Mouse (Mus musculus) midbrain, embryonic 15.5 days (tissue): ENCODE results near the gene Ssr2. TPM values are rescaled to one million over a fixed set of nuclear protein-coding genes. Genes with fewer than 3 reads are reported as not detected.
A peak's percentile ranks its signal among the peaks of the same experiment; 100 is the strongest.

Experiments used
- ATAC-seq: fragments of 200-750 bp; cut with Nextera tagmentation; replicated peaks from 2 replicates; pipeline ENCODE4 v1.8.0; 2017; ENCODE audit warnings: moderate TSS enrichment
- H3K27ac ChIP-seq: fragments of 300-500 bp; sonication (generic); 2 replicates; pipeline ENCODE4 v1.5.1; 2015; ENCODE audit warnings: mild to moderate bottlenecking, inconsistent platforms
- H3K27me3 ChIP-seq: fragments of 300-500 bp; sonication (generic); replicated peaks from 2 replicates; pipeline ENCODE4 v1.6.1; 2015; ENCODE audit warnings: inconsistent platforms
- H3K36me3 ChIP-seq: fragments of 300-500 bp; sonication (generic); replicated peaks from 2 replicates; pipeline ENCODE4 v1.6.1; 2015; ENCODE audit warnings: inconsistent platforms
- H3K4me1 ChIP-seq: fragments of 300-500 bp; sonication (generic); 2 replicates; pipeline ENCODE4 v1.6.1; 2015; ENCODE audit warnings: inconsistent platforms
- H3K4me2 ChIP-seq: fragments of 300-500 bp; sonication (generic); 2 replicates; pipeline ENCODE4 v1.6.1; 2015; ENCODE audit warnings: inconsistent platforms, mild to moderate bottlenecking, moderate library complexity
- H3K4me3 ChIP-seq: fragments of 300-500 bp; sonication (generic); 2 replicates; pipeline ENCODE4 v1.5.1; 2015; ENCODE audit warnings: mild to moderate bottlenecking, inconsistent platforms
- H3K9ac ChIP-seq: fragments of 300-500 bp; sonication (generic); 2 replicates; pipeline ENCODE4 v1.6.1; 2015; ENCODE audit warnings: mild to moderate bottlenecking, inconsistent platforms
- H3K9me3 ChIP-seq: fragments of 300-500 bp; sonication (generic); 2 replicates; pipeline ENCODE4 v1.6.1; 2016; ENCODE audit warnings: inconsistent platforms
- WGBS: fragments of 180-500 bp; shearing (Covaris S2); methylation state at CpG from one replicate; pipeline ENCODE4 v1.1.7; 2015; ENCODE audit warnings: mixed read lengths; 5-methylcytosine and 5-hydroxymethylcytosine counted together
- polyA plus RNA-seq: library from polyadenylated mRNA; unstranded; fragments of >200 nt; fragmentation: Nextera tagmentation; extraction: Ambion mirVana; gene quantifications from 2 replicates; pipeline ENCODE4 v1.2.1, GENCODE M21; 2015

Ssr2 gene
- polyA plus RNA-seq, 1 experiment from 2014 or later, result 133 TPM

DNA sequence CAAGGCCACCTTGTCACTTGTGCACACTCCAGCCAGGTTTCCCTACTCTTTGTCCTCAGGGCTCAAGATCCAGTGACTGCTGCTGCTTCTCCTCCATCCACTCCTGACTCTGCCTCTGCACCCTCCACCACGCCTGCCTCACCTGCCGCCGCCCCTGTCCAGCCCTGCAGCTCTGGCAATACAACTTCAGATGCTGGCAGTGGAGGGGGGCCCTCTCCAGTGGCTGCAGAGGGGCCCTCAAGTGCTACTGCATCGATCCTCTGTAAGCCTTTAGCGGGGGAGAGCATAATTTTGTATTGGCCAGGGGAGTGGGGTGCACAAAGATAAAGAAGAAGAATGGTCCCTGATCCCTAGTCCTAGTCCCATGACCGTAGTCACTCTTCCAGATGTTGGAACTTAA lies 19.9 kb upstream of the Ssr2 start:
- Histone ChIP-seq H3K27me3 (no peaks in the 10 kb centered on the region), H3K4me2 (0 out of 2 replicates have a peak overlapping the region, but pooled peaks have one; percentile 92), H3K36me3 (peaks cover 35% of the 10 kb centered on the region), H3K27ac (no peak overlapping the region), H3K4me1 (peaks cover 28% of the 10 kb centered on the region), H3K4me3 (no peak overlapping the region), H3K9ac (no peak overlapping the region), H3K9me3 (no peaks in the 10 kb centered on the region)
- ATAC-seq, result no peak
- 97% methylated on average over 6 of the region's 6 CpGs for WGBS

- H3K27ac ChIP-seq, result no peak overlapping the region
- H3K9me3 ChIP-seq, result no peaks in the 10 kb centered on the region
- no peak overlapping the region for H3K4me3 ChIP-seq
- peaks cover 41% of the 10 kb centered on the region for H3K36me3 ChIP-seq
- no peaks in the 10 kb centered on the region for H3K27me3 ChIP-seq
- 94% methylated on average over 8 of the region's 8 CpGs for WGBS
- no peak for ATAC-seq
- no peak overlapping the region for H3K9ac ChIP-seq
- H3K4me1 ChIP-seq, result peaks cover 25% of the 10 kb centered on the region
- H3K4me2 ChIP-seq, result no peak overlapping the region
These were observed 19.1 kb upstream of the Ssr2 start for GRCm38 (mm10) chr3:88556616-88557015.

- Histone ChIP-seq H3K27ac (no peak overlapping the region), H3K27me3 (no peaks in the 10 kb centered on the region), H3K4me2 (no peak overlapping the region), H3K4me1 (peaks cover 13% of the 10 kb centered on the region), H3K9ac (no peak overlapping the region), H3K36me3 (peaks cover 55% of the 10 kb centered on the region), H3K9me3 (no peaks in the 10 kb centered on the region), H3K4me3 (no peak overlapping the region)
- WGBS, result 89% methylated on average over 9 of the region's 9 CpGs
- no peak for ATAC-seq
These were observed 16.1 kb upstream of the Ssr2 start for GRCm38 (mm10) chr3:88559596-88559995.

GRCm38 (mm10) chr3:88561989-88562388 lies 13.7 kb upstream of the Ssr2 start:
- H3K27ac ChIP-seq, result no peak overlapping the region
- WGBS, result 58% methylated on average over 4 of the region's 4 CpGs
- no peak overlapping the region for H3K4me3 ChIP-seq
- no peak overlapping the region for H3K4me2 ChIP-seq
- 0 out of 2 replicates have a peak, but pooled peaks have one; percentile 10 for ATAC-seq
- peaks cover 63% of the 10 kb centered on the region for H3K36me3 ChIP-seq
- H3K9ac ChIP-seq, result no peak overlapping the region
- H3K27me3 ChIP-seq, result no peaks in the 10 kb centered on the region
- H3K4me1 ChIP-seq, result no peaks in the 10 kb centered on the region
- no peaks in the 10 kb centered on the region for H3K9me3 ChIP-seq

DNA sequence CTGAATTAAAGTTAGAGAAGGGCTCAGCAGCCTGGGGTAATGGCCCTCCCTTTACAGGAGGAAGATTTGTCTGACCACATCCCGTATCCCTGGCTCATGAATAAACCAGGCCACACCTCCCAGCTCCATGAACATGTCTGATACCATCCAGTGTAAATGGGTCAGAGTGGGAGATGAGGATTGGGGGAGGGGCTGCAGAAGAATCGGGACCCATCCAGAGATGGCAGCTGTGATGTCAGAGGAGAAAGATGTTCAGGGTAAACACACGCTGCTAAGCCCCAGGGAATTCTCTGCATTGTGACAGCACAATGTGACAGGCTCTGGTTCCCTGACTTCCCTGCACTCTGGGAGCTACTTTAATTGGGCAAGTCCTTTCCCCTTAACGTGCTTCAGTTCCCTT lies 12.2 kb upstream of the Ssr2 start:
- Histone ChIP-seq H3K4me2 (no peak overlapping the region), H3K36me3 (peaks cover 68% of the 10 kb centered on the region), H3K9me3 (no peaks in the 10 kb centered on the region), H3K9ac (no peak overlapping the region), H3K4me3 (no peak overlapping the region), H3K27ac (no peak overlapping the region), H3K27me3 (no peaks in the 10 kb centered on the region), H3K4me1 (no peaks in the 10 kb centered on the region)
- ATAC-seq, result 0 out of 2 replicates have a peak, but pooled peaks have one; percentile 27
- WGBS, result 46% methylated on average over 4 of the region's 4 CpGs

DNA sequence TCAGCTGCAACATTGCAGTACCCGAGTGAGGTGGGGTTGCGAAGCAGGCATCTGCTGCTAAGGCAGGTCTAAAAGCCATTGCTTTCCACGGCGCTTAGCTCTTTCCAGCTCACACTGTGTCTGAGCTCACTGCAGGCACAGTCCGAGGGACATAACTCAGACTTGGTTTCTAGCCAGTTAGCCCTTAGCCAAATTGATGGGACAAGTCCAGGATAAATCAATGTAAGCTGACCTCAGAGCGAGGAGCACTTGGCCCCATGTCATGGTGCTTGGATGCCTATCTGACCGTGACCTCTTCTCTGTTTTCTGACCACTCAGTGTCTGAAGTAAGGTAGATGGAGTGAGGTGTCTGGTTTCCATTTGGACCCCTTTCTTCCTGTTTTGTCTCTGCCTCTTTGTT lies 11.7 kb upstream of the Ssr2 start:
- no peak overlapping the region for H3K9ac ChIP-seq
- H3K27ac ChIP-seq, result no peak overlapping the region
- no peaks in the 10 kb centered on the region for H3K27me3 ChIP-seq
- no peak overlapping the region for H3K4me2 ChIP-seq
- no peak overlapping the region for H3K4me3 ChIP-seq
- peaks cover 71% of the 10 kb centered on the region for H3K36me3 ChIP-seq
- H3K4me1 ChIP-seq, result no peaks in the 10 kb centered on the region
- H3K9me3 ChIP-seq, result no peaks in the 10 kb centered on the region
- WGBS, result 88% methylated on average over 7 of the region's 7 CpGs
- ATAC-seq, result no peak

DNA sequence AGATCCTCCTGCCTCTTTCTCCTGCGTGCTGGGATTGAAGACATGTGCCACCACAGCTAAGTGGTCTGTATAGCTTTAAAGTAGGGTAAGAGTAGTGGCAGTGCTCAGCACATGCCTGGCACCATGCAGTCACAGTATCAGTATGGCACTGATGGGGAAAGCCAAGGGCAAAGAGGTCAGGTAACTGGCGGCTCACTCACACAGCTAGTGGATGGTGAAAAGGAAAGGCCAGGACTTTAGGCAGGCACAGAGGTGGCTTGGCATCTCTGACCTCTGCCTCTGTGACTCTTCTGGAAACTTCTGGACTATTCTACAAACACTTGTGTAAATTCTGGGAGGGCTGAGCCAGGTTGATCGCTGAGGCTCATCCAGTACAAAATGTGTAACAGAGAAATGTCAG lies 9.6 kb upstream of the Ssr2 start:
- no peak overlapping the region for H3K9ac ChIP-seq
- peaks cover 65% of the 10 kb centered on the region for H3K36me3 ChIP-seq
- no peaks in the 10 kb centered on the region for H3K4me1 ChIP-seq
- ATAC-seq, result no peak
- H3K27me3 ChIP-seq, result no peaks in the 10 kb centered on the region
- WGBS, result 96% methylated on average over 3 of the region's 3 CpGs
- H3K27ac ChIP-seq, result no peak overlapping the region
- no peaks in the 10 kb centered on the region for H3K9me3 ChIP-seq
- no peak overlapping the region for H3K4me3 ChIP-seq
- H3K4me2 ChIP-seq, result no peak overlapping the region

DNA sequence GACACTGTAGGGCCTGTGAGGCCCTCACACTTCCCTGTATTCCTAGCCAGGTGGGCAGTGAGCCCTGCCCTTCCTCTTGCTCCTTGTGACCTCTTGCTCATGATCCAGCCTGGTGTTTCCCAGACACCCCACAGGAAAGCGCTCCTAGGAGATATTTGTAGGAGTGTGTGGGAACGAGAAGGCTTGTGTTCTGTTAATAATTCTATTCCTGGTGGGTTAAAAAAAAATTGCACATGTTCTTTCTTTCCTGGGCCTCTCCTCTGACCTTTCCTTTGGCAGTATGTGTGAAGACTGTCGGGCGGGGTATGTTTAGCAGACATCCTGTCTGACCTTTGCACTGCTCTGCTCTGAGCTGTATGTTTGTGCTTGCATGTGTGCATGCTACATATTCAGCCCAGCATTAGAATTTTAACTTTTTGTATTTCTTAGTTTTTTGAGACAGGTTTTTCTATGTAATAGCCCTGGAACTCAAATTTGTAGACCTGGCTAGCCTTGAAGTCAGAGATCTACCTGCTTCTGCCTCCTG lies 9.1 kb upstream of the Ssr2 start:
- no peak for ATAC-seq
- 87% methylated on average over 4 of the region's 4 CpGs for WGBS

GRCm38 (mm10) chr3:88567892-88568291 lies 7.8 kb upstream of the Ssr2 start:
- Histone ChIP-seq H3K9me3 (no peaks in the 10 kb centered on the region), H3K27me3 (no peaks in the 10 kb centered on the region), H3K4me1 (no peaks in the 10 kb centered on the region), H3K9ac (no peak overlapping the region), H3K4me2 (no peak overlapping the region), H3K36me3 (peaks cover 57% of the 10 kb centered on the region), H3K27ac (no peak overlapping the region), H3K4me3 (no peak overlapping the region)
- ATAC-seq, result no peak
- WGBS, result 99% methylated on average over 6 of the region's 6 CpGs

More for the DNA sequence above, 9.1 kb upstream of the Ssr2 start:
- Histone ChIP-seq H3K4me2 (no peak overlapping the region), H3K4me1 (no peaks in the 10 kb centered on the region), H3K27ac (no peak overlapping the region), H3K4me3 (no peak overlapping the region), H3K9ac (no peak overlapping the region), H3K9me3 (no peaks in the 10 kb centered on the region), H3K36me3 (peaks cover 62% of the 10 kb centered on the region), H3K27me3 (no peaks in the 10 kb centered on the region)

DNA sequence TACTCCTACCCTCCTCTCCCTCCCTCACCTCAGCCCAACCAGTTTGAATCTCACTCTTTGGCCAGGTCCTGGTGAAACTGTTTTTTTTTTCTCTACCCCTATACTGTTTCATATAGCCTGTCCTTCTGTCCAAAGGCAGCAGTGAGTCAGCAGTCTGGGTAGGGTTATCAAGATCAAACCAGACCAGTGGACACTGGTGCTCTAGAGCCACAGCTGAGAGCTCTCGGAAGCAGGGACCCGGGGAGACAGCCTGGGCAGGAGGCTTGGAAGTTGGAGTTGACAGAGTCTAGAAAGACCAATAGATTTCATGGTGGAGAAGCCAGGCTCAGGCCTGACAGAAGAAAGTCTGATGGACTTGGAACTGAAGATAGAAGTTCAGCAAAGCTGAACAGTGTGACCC lies 7.1 kb upstream of the Ssr2 start:
- H3K27me3 ChIP-seq, result no peaks in the 10 kb centered on the region
- no peak overlapping the region for H3K4me2 ChIP-seq
- peaks cover 52% of the 10 kb centered on the region for H3K36me3 ChIP-seq
- no peak overlapping the region for H3K9ac ChIP-seq
- no peaks in the 10 kb centered on the region for H3K4me1 ChIP-seq
- H3K9me3 ChIP-seq, result no peaks in the 10 kb centered on the region
- no peak for ATAC-seq
- WGBS, result 100% methylated on average over 2 of the region's 2 CpGs
- no peak overlapping the region for H3K4me3 ChIP-seq
- H3K27ac ChIP-seq, result no peak overlapping the region

DNA sequence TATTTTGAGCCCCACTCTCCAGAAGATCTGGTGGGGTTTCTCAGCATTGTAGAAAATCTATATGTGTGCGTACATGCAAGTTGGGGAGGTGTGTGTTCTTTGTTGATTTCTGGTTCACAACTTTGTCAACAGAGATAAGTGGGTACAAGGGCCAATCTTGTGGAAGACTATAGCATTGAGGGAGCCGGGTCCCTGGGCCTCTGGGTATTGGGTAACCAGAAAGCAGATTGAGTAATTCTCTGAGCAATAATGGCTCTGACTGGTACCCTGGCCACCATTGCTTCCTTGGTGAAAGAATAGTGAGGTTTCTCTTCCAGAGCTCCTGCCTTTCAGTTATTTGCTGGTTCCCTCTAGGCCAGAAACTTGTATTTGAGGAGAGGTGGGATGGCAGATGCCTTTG lies 6.6 kb upstream of the Ssr2 start:
- H3K9me3 ChIP-seq, result no peaks in the 10 kb centered on the region
- no peak overlapping the region for H3K4me3 ChIP-seq
- peaks cover 52% of the 10 kb centered on the region for H3K36me3 ChIP-seq
- ATAC-seq, result no peak
- no peaks in the 10 kb centered on the region for H3K4me1 ChIP-seq
- no peak overlapping the region for H3K4me2 ChIP-seq
- WGBS, result 96% methylated on average over 2 of the region's 2 CpGs
- H3K27me3 ChIP-seq, result no peaks in the 10 kb centered on the region
- H3K9ac ChIP-seq, result no peak overlapping the region
- H3K27ac ChIP-seq, result no peak overlapping the region

DNA sequence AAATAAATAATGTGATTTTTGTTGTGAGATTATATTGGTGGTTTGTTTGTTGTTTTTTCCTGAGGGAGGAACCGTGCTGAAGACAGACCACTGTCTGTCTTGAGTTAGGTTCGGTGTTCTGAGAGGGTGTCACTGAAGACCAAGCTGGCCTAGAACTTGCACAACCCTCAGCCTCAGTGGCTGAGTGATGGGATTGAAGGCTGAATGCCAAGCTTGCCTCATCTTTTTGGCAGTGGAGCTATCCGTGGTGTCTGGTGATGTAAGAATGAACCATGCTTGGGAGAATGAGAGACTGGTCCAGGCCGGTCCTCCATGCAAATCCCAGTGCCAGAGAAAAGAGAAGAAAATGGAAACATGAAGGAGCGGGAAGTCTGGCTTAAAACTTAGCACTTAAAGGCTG lies 6.0 kb upstream of the Ssr2 start:
- Histone ChIP-seq H3K4me2 (no peak overlapping the region), H3K36me3 (peaks cover 47% of the 10 kb centered on the region), H3K27ac (no peak overlapping the region), H3K9me3 (no peaks in the 10 kb centered on the region), H3K4me3 (no peak overlapping the region), H3K27me3 (no peaks in the 10 kb centered on the region), H3K4me1 (no peaks in the 10 kb centered on the region), H3K9ac (no peak overlapping the region)
- no peak for ATAC-seq
- 97% methylated on average over 5 of the region's 5 CpGs for WGBS

GRCm38 (mm10) chr3:88570341-88570740 lies 5.3 kb upstream of the Ssr2 start:
- no peak overlapping the region for H3K27ac ChIP-seq
- no peaks in the 10 kb centered on the region for H3K9me3 ChIP-seq
- 95% methylated on average over 10 of the region's 10 CpGs for WGBS
- no peak overlapping the region for H3K4me3 ChIP-seq
- no peaks in the 10 kb centered on the region for H3K27me3 ChIP-seq
- H3K4me1 ChIP-seq, result no peaks in the 10 kb centered on the region
- no peak overlapping the region for H3K9ac ChIP-seq
- no peak for ATAC-seq
- H3K36me3 ChIP-seq, result peaks cover 41% of the 10 kb centered on the region
- H3K4me2 ChIP-seq, result no peak overlapping the region
